Mouse (Mus musculus): ENCODE results near the gene Muc1. TPM values are rescaled to one million over a fixed set of nuclear protein-coding genes. Genes with fewer than 3 reads are reported as not detected.

Gene Muc1
- total and polyA plus RNA-seq, 3 experiments: 0.04 to 1.1 TPM; not detected in 1

DNA sequence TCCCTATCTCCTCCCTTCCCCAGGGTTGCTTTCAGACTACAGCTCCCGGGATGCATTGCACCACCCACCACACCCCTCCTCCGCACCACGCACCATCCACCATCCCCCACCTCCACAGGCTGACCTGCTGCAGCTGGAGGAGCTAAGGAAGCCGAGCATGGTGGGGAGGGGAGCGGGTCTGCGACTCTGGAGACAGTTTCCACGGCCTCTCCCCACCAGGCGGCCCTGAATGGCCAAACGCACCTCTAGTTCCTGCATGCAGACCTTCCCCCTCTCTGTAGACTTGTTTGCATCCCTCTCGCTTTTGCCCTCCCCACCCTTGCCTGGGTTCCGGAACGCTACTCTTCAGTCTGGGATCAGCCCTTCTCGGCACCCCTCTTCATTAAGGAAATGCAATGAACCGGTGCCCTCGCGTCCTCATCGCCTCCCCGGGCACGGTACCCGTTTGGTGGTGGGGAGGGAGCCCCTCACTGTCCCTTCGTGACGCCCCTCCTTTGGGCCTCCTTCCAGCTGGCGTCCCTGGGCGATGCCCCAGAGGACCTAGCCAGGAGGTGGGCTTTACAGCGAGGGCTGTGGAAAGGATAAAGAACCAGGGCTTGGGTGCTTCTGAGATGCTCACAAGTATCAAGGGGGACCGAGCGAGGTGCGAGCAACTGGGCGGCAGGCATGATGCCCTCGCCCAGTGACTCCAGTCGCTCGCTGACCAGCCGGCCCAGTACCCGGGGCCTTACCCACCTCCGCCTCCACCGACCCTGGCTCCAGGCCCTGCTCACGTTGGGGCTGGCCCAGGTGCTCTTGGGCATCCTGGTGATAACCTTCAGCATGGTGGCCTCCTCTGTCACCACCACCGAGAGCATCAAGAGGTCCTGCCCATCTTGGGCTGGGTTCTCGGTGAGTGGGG, 45.5 kb upstream of the Muc1 start, which contains the start of gene Fam189b:
Gene Fam189b, plus strand, starts transcription at position 86 of the 901 bp plus-strand sequence.
- Histone ChIP-seq H3K36me3 (ENCODE audit: control insufficient read depth in 1 of 2, insufficient read depth in 2 of 2, low read length in 2 of 2) (peaks cover 7 to 61% of the 10 kb centered on the region in 2 experiments), H3K4me1 (ENCODE audit: control insufficient read depth in 1 of 2, insufficient read depth in 2 of 2, low read length in 2 of 2) (peaks cover 25 to 70% of the 10 kb centered on the region in 2 experiments), H3K27ac (ENCODE audit: control insufficient read depth, low read depth, low read length) (peak within 1 kb of the TSS; percentile 92), H3K4me3 (ENCODE audit: control insufficient read depth in 1 of 2, insufficient read depth in 1 of 2, low read depth in 2 of 2, low read length in 2 of 2) (peak within 1 kb of the TSS; percentile 43 to 45), H3K79me2 (ENCODE audit: control insufficient read depth, insufficient read depth, low read length, poor library complexity) (peaks cover 13% of the 10 kb centered on the region), H3K9me3 (replicated peaks; ENCODE audit: insufficient read depth, low read length) (no peaks in the 10 kb centered on the region), H3K27me3 (ENCODE audit: control insufficient read depth in 1 of 2, insufficient read depth in 2 of 2, low read length in 2 of 2) (no peaks in the 10 kb centered on the region), H3K9ac (ENCODE audit: control insufficient read depth, low read depth, low read length, poor library complexity, severe bottlenecking) (peak within 1 kb of the TSS; percentile 63)
- peak; percentile 91 for DNase-seq (ENCODE audit: low read depth, low spot score)
- TF ChIP-seq MEF2A (IDR thresholded peaks at IDR 0.05; ENCODE audit: extremely low read depth, insufficient replicate concordance, low read depth, low read length, poor library complexity, severe bottlenecking) (no peak), ETS1 (IDR thresholded peaks at IDR 0.05; ENCODE audit: low read depth, low read length) (no peak), EP300 (IDR thresholded peaks at IDR 0.05; ENCODE audit: low read depth in 1 of 2, low read length in 2 of 2) (peak in 1 of 2 experiments; percentile 54; a peak in 2 of 4 replicates), TAL1 (IDR thresholded peaks at IDR 0.05; ENCODE audit: low read length) (no peak), POLR2AphosphoS2 (IDR thresholded peaks at IDR 0.05; ENCODE audit: low read length) (peak; percentile 97), CHD1 (IDR thresholded peaks at IDR 0.05; ENCODE audit: low read depth, low read length) (peak; percentile 76; the same call in 1 of the 2 replicates), ZC3H11A (IDR thresholded peaks at IDR 0.05; ENCODE audit: low read depth, low read length) (no peak), UBTF (IDR thresholded peaks at IDR 0.05; ENCODE audit: borderline replicate concordance, insufficient read depth, low read depth, low read length) (no peak), HCFC1 (IDR thresholded peaks at IDR 0.05; ENCODE audit: low read depth, low read length) (peak; percentile 95), ELF1 (IDR thresholded peaks at IDR 0.05; ENCODE audit: low read depth, low read length) (no peak; the same call in 1 of the 2 replicates), USF2 (IDR thresholded peaks at IDR 0.05; ENCODE audit: borderline replicate concordance in 1 of 2, insufficient read depth in 1 of 2, low read depth in 1 of 2, low read length in 2 of 2) (no peak), SMC3 (IDR thresholded peaks at IDR 0.05; ENCODE audit: low read depth, low read length) (no peak), POLR2AphosphoS5 (IDR thresholded peaks at IDR 0.05; ENCODE audit: borderline replicate concordance, low read depth, low read length) (no peak), GABPA (IDR thresholded peaks at IDR 0.05; ENCODE audit: low read depth, low read length) (no peak), ZKSCAN1 (IDR thresholded peaks at IDR 0.05; ENCODE audit: low read depth, low read length) (no peak), SIN3A (IDR thresholded peaks at IDR 0.05; ENCODE audit: low read length) (peak; percentile 80), MYB (IDR thresholded peaks at IDR 0.05; ENCODE audit: low read depth, low read length) (no peak; the same call in 1 of the 2 replicates), POLR2A (IDR thresholded peaks at IDR 0.05; ENCODE audit: control insufficient read depth in 1 of 2, insufficient read depth in 1 of 2, low read depth in 1 of 2, low read length in 2 of 2, poor library complexity in 1 of 2) (peak; percentile 45 to 78; a peak in 2 of 4 replicates), BHLHE40 (IDR thresholded peaks at IDR 0.05; ENCODE audit: borderline replicate concordance, low read depth, low read length) (peak; percentile 40; the same call in 1 of the 2 replicates), USF1 (IDR thresholded peaks at IDR 0.05; ENCODE audit: low read depth, low read length) (peak; percentile 48; the same call in 1 of the 2 replicates), MAX (IDR thresholded peaks at IDR 0.05; ENCODE audit: low read length) (peak; percentile 58; the same call in 1 of the 2 replicates), NRF1 (IDR thresholded peaks at IDR 0.05; ENCODE audit: insufficient read depth, low read depth, low read length, poor library complexity, severe bottlenecking) (0 out of 2 replicates have a peak, but pooled peaks have one; percentile 25), RCOR1 (IDR thresholded peaks at IDR 0.05; ENCODE audit: low read depth, low read length) (no peak), ZNF384 (IDR thresholded peaks at IDR 0.05; ENCODE audit: low read depth, low read length) (no peak), MAFK (IDR thresholded peaks at IDR 0.05; ENCODE audit: borderline replicate concordance, low read depth, low read length) (no peak), MYC (IDR thresholded peaks at IDR 0.05; ENCODE audit: low read depth, low read length) (peak; percentile 48), TBP (IDR thresholded peaks at IDR 0.05; ENCODE audit: low read depth, low read length) (no peak), ZMIZ1 (IDR thresholded peaks at IDR 0.05; ENCODE audit: low read depth, low read length) (peak; percentile 90), GATA1 (IDR thresholded peaks at IDR 0.05; ENCODE audit: low read depth, low read length) (no peak), MAZ (IDR thresholded peaks at IDR 0.05; ENCODE audit: low read depth, low read length) (peak; percentile 95), E2F4 (IDR thresholded peaks at IDR 0.05; ENCODE audit: borderline replicate concordance, low read depth, low read length) (peak; percentile 60; the same call in 1 of the 2 replicates), CHD2 (IDR thresholded peaks at IDR 0.05; ENCODE audit: low read length) (peak; percentile 84), RAD21 (IDR thresholded peaks at IDR 0.05; ENCODE audit: low read depth, low read length) (no peak), NELFE (IDR thresholded peaks at IDR 0.05; ENCODE audit: low read depth, low read length) (peak; percentile 56; the same call in 1 of the 2 replicates)
